Mouse (Mus musculus) heart, adult 2 months (tissue): ENCODE measurements at regions not wholly inside any gene's neighbourhood (a gene's known extent, or its start where the extent isn't known, plus 50 kb on each side); places are given as distances from the start of the nearest gene placed in this dataset.

ENCODE experiments used
- DNase-seq, 2 experiments: peaks; one replicate each; pipeline ENCODE4 v3.0.0; 2021
- H3K27ac ChIP-seq: fragments of 200-600 bp; 2 replicates; pipeline ENCODE4 v1.8.1; 2022
- H3K27me3 ChIP-seq: fragments of 200-500 bp; 2 replicates; pipeline ENCODE4 v1.6.1; 2012; ENCODE audit warnings: mild to moderate bottlenecking, low read length, inconsistent platforms, mixed read lengths; ENCODE audit not compliant: control insufficient read depth, insufficient read depth
- H3K36me3 ChIP-seq: fragments of 200-500 bp; 2 replicates; pipeline ENCODE4 v1.6.1; 2012; ENCODE audit warnings: low read length, inconsistent platforms; ENCODE audit not compliant: control insufficient read depth, insufficient read depth
- H3K4me1 ChIP-seq: fragments of 200-500 bp; 2 replicates; pipeline ENCODE4 v1.6.1; 2011; ENCODE audit warnings: low read length; ENCODE audit not compliant: control insufficient read depth, insufficient read depth
- H3K4me3 ChIP-seq: fragments of 200-600 bp; 2 replicates; pipeline ENCODE4 v1.8.1; 2022
- H3K79me2 ChIP-seq: fragments of 200-500 bp; replicated peaks from 2 replicates; pipeline ENCODE4 v1.6.1; 2012; ENCODE audit warnings: mild to moderate bottlenecking, inconsistent platforms, low read length, moderate library complexity, mixed read lengths; ENCODE audit not compliant: control insufficient read depth, insufficient read depth
- H3K9ac ChIP-seq: fragments of 200-500 bp; 2 replicates; pipeline ENCODE4 v1.6.1; 2012; ENCODE audit warnings: low read depth, mild to moderate bottlenecking, control low read depth, inconsistent platforms, low read length, mixed read lengths
- CTCF ChIP-seq: fragments of 200-600 bp; IDR thresholded peaks from 2 replicates; pipeline ENCODE4 v1.8.1; 2022; ENCODE audit warnings: antibody characterized with exemption, mild to moderate bottlenecking, moderate library complexity
- EP300 ChIP-seq: fragments of 200-500 bp; IDR thresholded peaks from 2 replicates; pipeline ENCODE4 v1.6.1; 2011; ENCODE audit warnings: low read depth, low read length, control low read depth; ENCODE audit not compliant: insufficient read depth
- POLR2A ChIP-seq: fragments of 200-500 bp; IDR thresholded peaks from 2 replicates; pipeline ENCODE4 v1.6.1; 2011; ENCODE audit warnings: mild to moderate bottlenecking, low read depth, low read length, control low read depth; ENCODE audit not compliant: insufficient read depth
- WGBS: fragments of 180-500 bp; shearing (Covaris S2); methylation state at CpG from one replicate; pipeline ENCODE4 v1.1.7; 2018; 5-methylcytosine and 5-hydroxymethylcytosine counted together
- intact Hi-C: fragments of 180-260 bp; cut with DNase I; formaldehyde crosslinking; loops from one replicate; pipeline ENCODE4 v1.15.1; 2025

DNA sequence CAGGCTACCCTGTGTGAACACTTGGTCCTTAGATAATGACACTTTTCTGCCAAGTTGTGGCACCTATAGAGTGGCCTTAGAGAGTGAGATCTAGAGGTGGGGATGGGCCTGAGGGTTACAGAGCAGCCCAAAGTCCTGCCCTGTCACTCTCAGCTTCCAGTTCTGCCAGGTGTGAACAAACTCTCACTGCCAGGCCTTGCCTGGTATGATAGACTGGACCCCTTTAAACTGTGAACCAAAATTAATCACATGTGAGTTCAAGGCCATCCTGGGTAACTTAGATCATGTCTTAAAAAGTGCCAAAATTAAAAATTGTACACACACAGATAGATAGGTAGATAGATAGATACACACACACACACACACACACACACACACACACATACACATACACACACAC, 271.0 kb downstream of the Hlx start:
- no peak for TF ChIP-seq EP300
- TF ChIP-seq POLR2A = no peak
- TF ChIP-seq CTCF = no peak
- H3K9ac ChIP-seq = no peak overlapping the region
- no peaks in the 10 kb centered on the region for H3K4me1 ChIP-seq
- no peaks in the 10 kb centered on the region for H3K79me2 ChIP-seq
- no peak overlapping the region for H3K27ac ChIP-seq
- no peak overlapping the region for H3K4me3 ChIP-seq
- intact Hi-C loops = no loop called here
- no peak for DNase-seq
- H3K36me3 ChIP-seq = no peaks in the 10 kb centered on the region
- H3K27me3 ChIP-seq = no peaks in the 10 kb centered on the region

DNA sequence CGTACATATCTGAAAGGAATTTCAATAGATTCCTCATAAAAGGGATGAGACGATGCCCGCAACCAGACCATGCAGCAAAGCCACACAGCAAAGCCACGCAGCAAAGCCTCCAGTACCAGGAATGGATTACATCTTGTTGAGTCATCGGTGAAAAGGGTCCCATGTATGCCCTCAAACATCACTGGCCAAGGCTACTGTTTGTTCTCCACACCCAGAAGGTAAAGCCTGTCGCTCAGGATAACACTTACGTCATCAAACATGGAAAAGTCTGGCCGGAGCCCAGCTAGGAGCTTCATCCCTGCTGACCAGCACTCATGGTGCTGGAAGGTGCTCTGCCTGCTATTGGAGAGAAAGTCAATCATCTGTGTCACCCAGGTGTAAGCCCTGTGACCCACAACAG, 275.7 kb downstream of the Hlx start:
- H3K4me1 ChIP-seq = no peaks in the 10 kb centered on the region; the same call in 1 of the 2 replicates
- DNase-seq = no peak
- TF ChIP-seq CTCF = no peak
- TF ChIP-seq POLR2A = no peak
- no peak for TF ChIP-seq EP300
- intact Hi-C loops = no loop called here
- H3K9ac ChIP-seq = no peak overlapping the region
- no peak overlapping the region for H3K27ac ChIP-seq
- H3K27me3 ChIP-seq = no peaks in the 10 kb centered on the region
- 92% methylated on average over 8 of the region's 8 CpGs for WGBS
- H3K79me2 ChIP-seq = no peaks in the 10 kb centered on the region
- no peak overlapping the region for H3K4me3 ChIP-seq
- H3K36me3 ChIP-seq = no peaks in the 10 kb centered on the region

DNA sequence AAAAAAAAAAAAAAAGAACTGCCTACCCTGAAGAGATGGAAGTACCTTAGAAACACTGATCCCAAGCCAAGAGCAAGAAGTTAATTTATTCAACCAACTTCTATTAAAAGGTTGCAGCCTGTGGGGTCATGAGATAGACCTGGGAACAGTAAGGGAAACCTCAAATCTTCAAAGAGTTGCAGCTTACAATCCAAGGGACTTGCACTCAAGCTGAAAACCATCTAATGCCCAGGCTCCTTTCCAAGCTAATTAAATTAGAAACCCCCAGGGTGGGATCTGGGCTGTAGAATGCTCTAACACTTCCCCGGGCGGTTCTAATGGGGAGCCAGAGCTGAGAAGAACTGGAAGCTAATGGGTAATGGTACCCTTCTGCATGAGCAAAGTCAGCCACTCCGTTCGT, 278.0 kb downstream of the Hlx start:
- no peak for DNase-seq
- Histone ChIP-seq H3K9ac (no peak overlapping the region), H3K27me3 (no peaks in the 10 kb centered on the region), H3K4me3 (no peak overlapping the region), H3K79me2 (no peaks in the 10 kb centered on the region), H3K4me1 (peaks cover 1% of the 10 kb centered on the region; the same call in 1 of the 2 replicates), H3K36me3 (no peaks in the 10 kb centered on the region), H3K27ac (no peak overlapping the region)
- no peak for TF ChIP-seq POLR2A
- no peak for TF ChIP-seq CTCF
- no peak for TF ChIP-seq EP300
- WGBS = 93% methylated on average over 4 of the region's 4 CpGs
- intact Hi-C loops = no loop called here

DNA sequence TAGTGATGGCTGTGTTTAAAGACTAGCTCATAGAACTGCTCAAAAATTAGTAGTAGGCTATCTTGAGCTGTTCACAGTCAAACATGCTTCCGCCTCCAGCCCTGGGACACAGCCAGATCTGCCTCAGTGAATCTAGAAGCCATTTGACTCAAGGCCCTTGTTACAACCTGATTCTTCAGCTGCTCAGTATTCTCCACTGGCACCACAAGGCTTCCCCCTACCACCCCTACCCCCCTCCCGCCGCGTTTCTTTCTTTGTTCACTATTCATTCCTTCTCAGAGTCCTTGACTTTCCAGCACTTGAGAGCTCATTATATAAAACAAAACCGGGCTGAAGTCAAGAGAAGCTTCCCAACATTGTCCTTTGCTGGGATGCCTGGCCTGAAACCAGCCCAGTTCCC, 278.7 kb downstream of the Hlx start:
- Histone ChIP-seq H3K27me3 (no peaks in the 10 kb centered on the region), H3K4me1 (peaks cover 5% of the 10 kb centered on the region), H3K4me3 (no peak overlapping the region), H3K36me3 (no peaks in the 10 kb centered on the region), H3K27ac (no peak overlapping the region), H3K79me2 (no peaks in the 10 kb centered on the region), H3K9ac (no peak overlapping the region)
- 77% methylated on average over 5 of the region's 5 CpGs for whole genome bisulfite sequencing
- no peak for TF ChIP-seq CTCF
- DNase-seq = no peak
- intact Hi-C loops = no loop called here

DNA sequence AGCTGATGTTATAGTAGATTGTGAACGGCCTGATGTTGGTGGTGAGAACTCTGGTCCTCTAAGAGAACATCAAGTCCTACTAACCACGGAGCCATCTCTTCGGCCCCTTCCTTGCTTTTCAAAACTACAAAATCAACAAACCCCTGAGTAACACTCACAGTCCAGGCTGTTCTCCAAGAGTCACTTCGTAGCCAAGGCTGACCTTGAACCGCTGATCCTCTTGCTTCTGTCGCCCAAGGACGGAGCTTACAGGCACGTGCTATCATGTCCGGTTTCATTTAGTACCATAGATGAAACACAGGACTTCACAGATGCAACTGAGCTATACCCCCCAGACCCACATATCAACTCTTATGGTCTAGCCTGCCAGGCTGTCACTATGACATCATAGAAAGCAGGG, 279.4 kb downstream of the Hlx start:
- peaks cover 6% of the 10 kb centered on the region for H3K4me1 ChIP-seq
- TF ChIP-seq POLR2A (no peak), EP300 (no peak), CTCF (no peak)
- H3K27ac ChIP-seq = no peak overlapping the region
- H3K79me2 ChIP-seq = no peaks in the 10 kb centered on the region
- H3K4me3 ChIP-seq = no peak overlapping the region
- 95% methylated on average over 9 of the region's 9 CpGs for WGBS
- intact Hi-C loops = no loop called here
- no peak for DNase-seq
- no peaks in the 10 kb centered on the region for H3K27me3 ChIP-seq
- H3K36me3 ChIP-seq = no peaks in the 10 kb centered on the region
- H3K9ac ChIP-seq = no peak overlapping the region

DNA sequence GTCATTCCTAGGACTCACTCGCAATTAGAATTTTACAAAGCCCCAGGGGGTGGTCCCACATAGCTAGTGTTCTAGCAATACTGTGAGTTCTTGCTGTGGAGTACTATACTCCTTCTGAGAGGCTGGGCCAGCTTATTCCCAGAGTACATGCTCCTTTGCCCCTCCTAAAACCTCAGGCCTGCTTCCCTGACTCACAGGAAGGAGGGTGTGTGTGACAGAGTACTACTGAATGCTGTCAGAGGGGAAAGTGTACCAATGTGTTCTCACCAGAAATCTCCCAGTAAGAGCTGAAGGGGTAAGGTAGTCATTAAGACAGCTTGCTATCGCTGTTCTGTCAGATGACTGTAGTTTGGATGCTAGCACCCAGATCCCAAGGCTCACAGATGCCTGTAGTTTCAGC, 280.7 kb downstream of the Hlx start:
- Histone ChIP-seq H3K79me2 (no peaks in the 10 kb centered on the region), H3K4me1 (peaks cover 10% of the 10 kb centered on the region), H3K36me3 (no peaks in the 10 kb centered on the region), H3K9ac (no peak overlapping the region), H3K27me3 (no peaks in the 10 kb centered on the region), H3K4me3 (no peak overlapping the region), H3K27ac (no peak overlapping the region)
- DNase-seq = no peak
- WGBS = 73% methylated on average over 2 of the region's 2 CpGs
- TF ChIP-seq POLR2A (no peak), CTCF (no peak), EP300 (no peak)
- intact Hi-C loops = no loop called here
